Mouse (Mus musculus) hindbrain, embryonic 12.5 days (tissue): Measurements from ENCODE around the gene Mpig6b. TPM values are rescaled to one million over a fixed set of nuclear protein-coding genes. Genes with fewer than 3 reads are reported as not detected.

Experiments used
- ATAC-seq: fragments of 200-750 bp; cut with Nextera tagmentation; 2 replicates; pipeline ENCODE4 v1.8.0; 2017; ENCODE audit warnings: moderate TSS enrichment; ENCODE audit not compliant: low FRiP score
- H3K27ac ChIP-seq: fragments of 300-500 bp; sonication (generic); 2 replicates; pipeline ENCODE4 v1.5.1; 2016; ENCODE audit warnings: mild to moderate bottlenecking
- H3K27me3 ChIP-seq: fragments of 300-500 bp; sonication (generic); 2 replicates; pipeline ENCODE4 v1.6.1; 2016; ENCODE audit warnings: mild to moderate bottlenecking
- H3K36me3 ChIP-seq: fragments of 300-500 bp; sonication (generic); 2 replicates; pipeline ENCODE4 v1.6.1; 2016; ENCODE audit warnings: mild to moderate bottlenecking
- H3K4me1 ChIP-seq: fragments of 300-500 bp; sonication (generic); 2 replicates; pipeline ENCODE4 v1.6.1; 2016
- H3K4me2 ChIP-seq: fragments of 300-500 bp; sonication (generic); replicated peaks from 2 replicates; pipeline ENCODE4 v1.6.1; 2016; ENCODE audit warnings: mild to moderate bottlenecking
- H3K4me3 ChIP-seq: fragments of 300-500 bp; sonication (generic); 2 replicates; pipeline ENCODE4 v1.5.1; 2016; ENCODE audit warnings: mild to moderate bottlenecking
- H3K9ac ChIP-seq: fragments of 300-500 bp; sonication (generic); 2 replicates; pipeline ENCODE4 v1.6.1; 2016; ENCODE audit warnings: mild to moderate bottlenecking, moderate library complexity
- H3K9me3 ChIP-seq: fragments of 300-500 bp; sonication (generic); replicated peaks from 2 replicates; pipeline ENCODE4 v1.6.1; 2016; ENCODE audit warnings: mild to moderate bottlenecking
- WGBS: fragments of 180-500 bp; shearing (Covaris S2); methylation state at CpG from one replicate; pipeline ENCODE4 v1.1.7; 2016; 5-methylcytosine and 5-hydroxymethylcytosine counted together
- polyA plus RNA-seq: library from polyadenylated mRNA; unstranded; fragments of >200 nt; fragmentation: Nextera tagmentation; extraction: Ambion mirVana; gene quantifications from 2 replicates; pipeline ENCODE4 v1.2.1, GENCODE M21; 2016

The Mpig6b gene
- polyA plus RNA-seq, 1 experiment from 2014 or later = 0.52 TPM

DNA sequence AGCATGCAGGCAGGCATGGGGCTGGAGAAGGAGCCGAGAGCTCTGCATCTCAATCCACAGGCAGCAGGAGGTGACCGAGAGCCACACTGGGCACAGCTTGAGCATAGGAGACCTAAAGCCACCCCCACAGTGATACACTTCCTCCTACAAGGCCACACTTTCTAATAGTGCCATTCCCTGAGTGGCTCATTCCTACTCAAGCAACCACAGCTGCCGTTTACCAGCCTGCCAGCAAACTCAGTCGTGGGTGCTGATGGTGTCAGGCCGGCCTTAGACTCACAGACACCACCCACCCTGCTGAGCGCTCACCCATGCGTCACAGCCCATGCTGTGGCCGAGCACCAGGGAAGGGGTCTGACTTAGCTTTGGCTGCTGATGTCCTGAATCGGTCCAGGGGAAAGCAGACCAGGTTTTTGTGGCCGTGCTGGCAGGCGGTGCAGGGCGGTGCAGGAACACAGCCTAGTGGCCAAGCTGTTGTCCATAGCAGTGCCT, 31.2 kb upstream of the Mpig6b start:
- Histone ChIP-seq H3K9me3 (no peaks in the 10 kb centered on the region), H3K36me3 (peaks cover 90% of the 10 kb centered on the region), H3K4me2 (no peak overlapping the region), H3K9ac (no peak overlapping the region), H3K27me3 (no peaks in the 10 kb centered on the region), H3K4me1 (no peaks in the 10 kb centered on the region), H3K27ac (no peak overlapping the region), H3K4me3 (no peak overlapping the region)
- ATAC-seq = no peak
- WGBS = 79% methylated on average over 12 of the region's 12 CpGs

- H3K27ac ChIP-seq = no peak overlapping the region
- 84% methylated on average over 12 of the region's 12 CpGs for WGBS
- H3K27me3 ChIP-seq = no peaks in the 10 kb centered on the region
- no peak for ATAC-seq
- no peaks in the 10 kb centered on the region for H3K4me1 ChIP-seq
- no peak overlapping the region for H3K4me3 ChIP-seq
- no peak overlapping the region for H3K9ac ChIP-seq
- H3K9me3 ChIP-seq = no peaks in the 10 kb centered on the region
- peaks cover 90% of the 10 kb centered on the region for H3K36me3 ChIP-seq
- H3K4me2 ChIP-seq = no peak overlapping the region
These were observed 30.6 kb upstream of the Mpig6b start for GRCm38 (mm10) chr17:35096597-35096996.

DNA sequence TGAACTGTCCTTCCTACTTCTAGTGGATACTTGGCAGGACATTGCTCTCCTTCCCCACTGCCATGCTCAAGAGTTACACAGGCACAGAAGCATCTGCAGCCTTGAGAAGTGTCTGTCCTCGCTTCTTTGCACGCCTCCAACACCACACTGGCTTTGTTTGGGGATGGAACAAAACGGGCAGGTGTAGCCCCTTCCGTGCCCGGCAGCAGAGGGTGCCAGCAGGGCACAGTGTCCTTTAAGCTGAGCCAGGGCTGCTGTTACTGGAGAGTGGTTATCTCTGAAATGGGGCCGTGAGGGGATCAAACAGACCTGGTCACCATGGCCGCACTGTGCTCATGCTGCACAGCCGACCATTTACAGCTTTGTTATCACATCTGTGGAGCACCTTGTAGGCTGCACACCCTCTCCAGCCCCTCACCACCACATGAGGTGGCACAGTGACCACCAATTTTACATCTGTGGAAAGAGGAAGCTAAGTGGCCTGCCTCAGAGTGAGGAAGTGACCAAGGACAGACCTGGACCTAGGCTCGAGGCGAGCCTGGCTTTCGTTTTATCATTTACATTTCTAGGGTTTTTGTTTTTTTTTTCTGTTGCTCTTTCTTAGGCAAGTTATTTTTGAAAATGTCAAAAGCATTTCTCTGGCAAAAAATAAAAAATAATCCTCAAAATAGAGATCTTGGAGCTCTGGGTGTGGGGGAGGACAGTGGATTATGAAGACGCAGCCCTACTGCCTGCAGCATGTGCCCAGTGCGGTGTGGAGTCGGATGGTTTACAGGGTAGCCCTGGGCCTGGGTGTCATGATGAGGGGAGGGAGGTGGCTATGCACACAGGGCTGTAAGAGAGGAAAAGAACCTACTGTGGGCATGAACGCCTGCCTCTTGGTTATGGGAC, 28.7 kb upstream of the Mpig6b start:
- Histone ChIP-seq H3K27me3 (no peaks in the 10 kb centered on the region), H3K4me2 (no peak overlapping the region), H3K9ac (0 out of 2 replicates have a peak overlapping the region, but pooled peaks have one; percentile 8), H3K4me1 (peaks cover 12% of the 10 kb centered on the region), H3K9me3 (no peaks in the 10 kb centered on the region), H3K4me3 (no peak overlapping the region), H3K36me3 (peaks cover 77% of the 10 kb centered on the region), H3K27ac (no peak overlapping the region)
- no peak for ATAC-seq
- WGBS = 92% methylated on average over 15 of the region's 15 CpGs

DNA sequence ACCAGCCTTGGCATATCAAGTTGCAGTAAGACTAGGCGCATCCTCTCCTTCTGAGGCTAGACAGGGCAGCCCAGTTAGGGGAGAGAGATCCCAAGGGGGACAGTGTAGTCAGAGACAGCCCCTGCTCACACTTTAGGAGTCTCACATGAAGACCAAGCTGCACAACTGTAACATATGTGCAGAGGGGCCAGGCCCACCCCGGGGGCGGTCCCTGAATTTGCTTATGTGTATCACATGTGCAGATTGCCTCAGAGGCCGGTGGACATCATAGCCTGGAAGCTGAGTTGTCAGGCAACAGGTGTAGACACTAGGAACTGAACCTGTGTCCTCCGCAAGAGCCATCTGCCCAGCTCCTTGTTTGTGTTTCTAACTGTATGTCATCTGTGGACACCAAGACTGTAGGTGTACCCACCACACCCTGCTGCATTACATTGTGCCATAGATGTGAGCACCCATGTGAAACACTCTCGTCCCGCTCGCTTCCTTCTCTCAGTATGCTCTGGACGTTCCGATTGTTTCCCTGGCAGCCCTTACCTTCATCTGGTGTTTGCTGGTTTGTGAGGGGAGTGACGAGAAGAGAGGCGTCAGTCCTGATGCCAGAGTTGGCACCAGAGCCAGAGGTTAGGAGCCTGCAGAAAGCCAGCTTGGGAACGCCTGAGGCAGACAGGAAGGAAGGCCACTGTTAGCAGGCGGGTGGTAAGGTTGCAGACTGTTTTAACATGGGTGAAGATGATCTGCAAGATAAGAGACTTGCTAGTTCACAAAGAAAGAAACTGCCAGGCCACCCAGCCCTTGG, 26.6 kb upstream of the Mpig6b start:
- 90% methylated on average over 14 of the region's 14 CpGs for WGBS
- Histone ChIP-seq H3K9ac (peak overlapping the region; percentile 32; the same call in 1 of the 2 replicates), H3K4me3 (no peak overlapping the region), H3K9me3 (no peaks in the 10 kb centered on the region), H3K4me2 (no peak overlapping the region), H3K27me3 (no peaks in the 10 kb centered on the region), H3K4me1 (peaks cover 12% of the 10 kb centered on the region), H3K27ac (no peak overlapping the region), H3K36me3 (peaks cover 62% of the 10 kb centered on the region)
- ATAC-seq = no peak

GRCm38 (mm10) chr17:35090166-35090932, 24.4 kb upstream of the Mpig6b start:
- peak overlapping the region; percentile 67 for H3K4me3 ChIP-seq
- WGBS = 69% methylated on average over 8 of the region's 8 CpGs
- peak overlapping the region; percentile 97; the same call in 1 of the 2 replicates for H3K27ac ChIP-seq
- peaks cover 42% of the 10 kb centered on the region for H3K36me3 ChIP-seq
- peak overlapping the region; percentile 67 for H3K4me2 ChIP-seq
- peaks cover 12% of the 10 kb centered on the region for H3K4me1 ChIP-seq
- H3K27me3 ChIP-seq = 0 out of 2 replicates have a peak, but pooled peaks cover 5% of the 10 kb centered on the region
- no peaks in the 10 kb centered on the region for H3K9me3 ChIP-seq
- ATAC-seq = no peak
- peak overlapping the region; percentile 82 for H3K9ac ChIP-seq

GRCm38 (mm10) chr17:35088825-35089644, 23.1 kb upstream of the Mpig6b start, which contains the start of gene Abhd16a:
Gene Abhd16a, plus strand, starts transcription at chr17:35089263.
- H3K36me3 ChIP-seq = peaks cover 28% of the 10 kb centered on the region
- peaks cover 12% of the 10 kb centered on the region for H3K4me1 ChIP-seq
- peak within 1 kb of the TSS; percentile 67 for H3K4me3 ChIP-seq
- WGBS = 2% methylated on average over 67 of the region's 67 CpGs
- peak; percentile 98 for ATAC-seq
- H3K4me2 ChIP-seq = peak within 1 kb of the TSS; percentile 67
- peak within 1 kb of the TSS; percentile 82 for H3K9ac ChIP-seq
- H3K27ac ChIP-seq = peak within 1 kb of the TSS; percentile 97
- no peaks in the 10 kb centered on the region for H3K9me3 ChIP-seq
- 0 out of 2 replicates have a peak, but pooled peaks cover 6% of the 10 kb centered on the region for H3K27me3 ChIP-seq

DNA sequence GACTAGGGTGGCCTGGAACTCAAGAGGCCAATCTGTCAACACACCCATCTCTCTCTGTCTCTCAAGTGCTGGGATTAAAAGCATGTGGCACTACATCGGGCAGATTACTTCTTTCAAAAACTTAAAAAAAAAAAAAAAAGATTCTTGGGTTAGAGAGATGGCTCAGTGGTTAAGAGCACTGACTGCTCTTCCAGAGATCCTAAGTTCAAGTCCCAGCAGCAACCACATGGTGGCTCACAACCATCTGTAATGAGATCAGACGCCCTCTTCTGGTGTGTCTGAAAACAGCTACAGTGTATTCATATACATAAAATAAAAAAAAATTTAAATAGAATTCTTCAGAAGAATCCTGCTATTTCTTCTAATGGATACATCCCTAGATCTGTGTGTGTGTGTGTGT, 22.2 kb upstream of the Mpig6b start:
- Histone ChIP-seq H3K36me3 (peaks cover 21% of the 10 kb centered on the region), H3K4me2 (no peak overlapping the region), H3K9me3 (no peaks in the 10 kb centered on the region), H3K9ac (no peak overlapping the region), H3K4me1 (peaks cover 12% of the 10 kb centered on the region), H3K27ac (no peak overlapping the region), H3K27me3 (0 out of 2 replicates have a peak, but pooled peaks cover 6% of the 10 kb centered on the region), H3K4me3 (no peak overlapping the region)
- 43% methylated on average over 2 of the region's 2 CpGs for WGBS
- no peak for ATAC-seq

DNA sequence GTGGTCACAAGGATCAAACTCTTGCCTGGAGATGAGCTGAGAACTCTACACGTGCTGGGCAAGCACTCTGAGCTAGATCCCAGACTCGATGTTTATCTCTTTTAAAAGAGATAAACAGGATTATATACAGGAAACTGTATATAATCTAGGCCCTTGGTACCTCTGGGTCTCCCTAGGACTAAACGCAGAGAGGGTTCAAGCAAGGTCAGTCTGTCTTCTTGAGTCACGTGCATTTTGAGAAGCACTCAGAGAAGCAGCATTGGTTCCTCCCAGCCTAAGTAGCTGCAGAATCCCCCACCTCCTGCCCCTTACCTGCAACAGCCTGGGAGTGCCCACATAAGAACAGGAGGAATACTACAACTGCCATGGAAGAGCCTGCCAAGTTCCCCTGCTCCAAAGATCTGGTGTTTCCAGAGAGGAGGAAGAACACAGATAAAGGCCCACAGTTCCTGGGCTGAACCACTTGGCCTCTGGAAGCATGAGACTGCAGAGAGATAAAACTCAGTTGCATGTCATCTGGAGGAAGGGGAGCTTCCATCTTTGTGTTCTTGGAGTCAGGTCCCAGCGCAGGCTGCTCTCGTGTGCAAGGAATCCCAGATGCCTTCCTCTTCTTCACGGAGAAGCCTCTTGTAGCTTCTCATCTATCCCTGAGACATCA, 19.4 kb upstream of the Mpig6b start, which contains the start of gene Ly6g6f:
Ly6g6f (minus strand) TSS at position 403 of the 658 bp plus-strand sequence.
- no peak within 1 kb of the TSS for H3K9ac ChIP-seq
- H3K27me3 ChIP-seq = 0 out of 2 replicates have a peak, but pooled peaks cover 6% of the 10 kb centered on the region
- no peak within 1 kb of the TSS for H3K4me2 ChIP-seq
- ATAC-seq = no peak
- no peak within 1 kb of the TSS for H3K4me3 ChIP-seq
- no peak within 1 kb of the TSS for H3K27ac ChIP-seq
- peaks cover 6% of the 10 kb centered on the region for H3K4me1 ChIP-seq
- no peaks in the 10 kb centered on the region for H3K36me3 ChIP-seq
- H3K9me3 ChIP-seq = no peaks in the 10 kb centered on the region
- WGBS = 79% methylated on average over 7 of the region's 7 CpGs

DNA sequence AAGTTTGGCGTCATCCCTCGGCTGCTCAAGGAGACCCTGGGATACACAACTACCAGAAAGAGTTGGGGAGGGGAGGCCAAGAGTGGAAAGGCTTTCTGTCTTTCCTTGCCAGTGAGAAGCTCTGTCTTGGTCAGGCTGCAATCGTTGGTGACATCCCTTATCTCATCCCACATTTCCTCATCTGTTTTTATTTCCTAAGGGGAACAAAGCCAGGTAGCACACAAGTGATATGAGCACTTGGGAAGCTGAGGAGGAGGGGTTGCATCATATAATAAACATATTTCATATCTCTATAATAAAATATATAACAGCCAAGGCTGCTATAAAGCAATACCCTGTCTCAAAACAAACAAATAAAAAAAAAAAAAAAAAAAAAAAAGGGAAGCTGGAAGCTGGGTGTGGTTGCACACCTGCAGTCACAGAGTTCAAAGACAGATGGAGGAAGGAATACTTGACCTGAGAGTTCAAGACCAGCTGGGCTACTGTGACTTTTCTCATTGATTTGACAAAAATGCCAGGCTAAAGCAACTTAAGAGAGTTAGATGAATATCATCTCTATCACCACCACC, 18.0 kb upstream of the Mpig6b start:
- H3K27me3 ChIP-seq = peaks cover 8% of the 10 kb centered on the region; the same call in 1 of the 2 replicates
- ATAC-seq = no peak
- H3K27ac ChIP-seq = no peak overlapping the region
- H3K9me3 ChIP-seq = no peaks in the 10 kb centered on the region
- WGBS = 78% methylated on average over 3 of the region's 3 CpGs
- no peak overlapping the region for H3K4me2 ChIP-seq
- H3K36me3 ChIP-seq = no peaks in the 10 kb centered on the region
- no peak overlapping the region for H3K9ac ChIP-seq
- H3K4me1 ChIP-seq = no peaks in the 10 kb centered on the region
- no peak overlapping the region for H3K4me3 ChIP-seq

- H3K9ac ChIP-seq = no peak overlapping the region
- no peaks in the 10 kb centered on the region for H3K36me3 ChIP-seq
- H3K9me3 ChIP-seq = no peaks in the 10 kb centered on the region
- no peak overlapping the region for H3K4me2 ChIP-seq
- peaks cover under 1% of the 10 kb centered on the region; the same call in 1 of the 2 replicates for H3K4me1 ChIP-seq
- H3K27me3 ChIP-seq = peaks cover 8% of the 10 kb centered on the region; the same call in 1 of the 2 replicates
- WGBS = 85% methylated on average over 16 of the region's 16 CpGs
- no peak overlapping the region for H3K27ac ChIP-seq
- H3K4me3 ChIP-seq = no peak overlapping the region
- ATAC-seq = no peak
These were observed 17.0 kb upstream of the Mpig6b start for GRCm38 (mm10) chr17:35082841-35083576.
